Mouse (Mus musculus) CH12.LX (cell line): ENCODE measurements around the gene Bok. TPM values are rescaled to one million over a fixed set of nuclear protein-coding genes. Genes with fewer than 3 reads are reported as not detected.

Experiments used
- DNase-seq: peaks from one replicate; pipeline ENCODE4 v3.0.0-alpha.2; 2013; ENCODE audit errors: extremely low read depth
- H3K27ac ChIP-seq: 2 replicates; pipeline ENCODE4 v1.5.1; 2012; ENCODE audit warnings: low read depth, mild to moderate bottlenecking, control low read depth, moderate library complexity; ENCODE audit not compliant: insufficient read depth
- H3K27me3 ChIP-seq: replicated peaks from 2 replicates; pipeline ENCODE3; 2012; ENCODE audit warnings: inconsistent platforms
- H3K36me3 ChIP-seq, 2 experiments: replicated peaks in 1 of 2; 2 replicates each; pipeline versions ENCODE3 to v1.6.1; 2012; ENCODE audit warnings: inconsistent platforms in 1 of 2, low read length in 1 of 2, mild to moderate bottlenecking in 1 of 2, mixed read lengths in 1 of 2, moderate library complexity in 1 of 2; ENCODE audit not compliant: control insufficient read depth in 1 of 2, insufficient read depth in 1 of 2
- H3K4me1 ChIP-seq, 2 experiments: 2 replicates each; pipeline ENCODE4 v1.6.1; 2012; ENCODE audit warnings: inconsistent platforms in 1 of 2, moderate library complexity in 1 of 2; ENCODE audit not compliant: insufficient read depth in 2 of 2, control insufficient read depth in 1 of 2
- H3K4me2 ChIP-seq: 2 replicates; pipeline ENCODE4 v1.6.1; 2012; ENCODE audit warnings: low read depth, mild to moderate bottlenecking, control low read depth; ENCODE audit not compliant: poor library complexity, insufficient read depth, severe bottlenecking
- H3K4me3 ChIP-seq, 3 experiments: fragments of 150-350 bp in 1 of 3; sonication (generic) in 1 of 3; replicated peaks in 1 of 3; 2 replicates each; pipeline versions ENCODE3 to v1.5.1; 2011 to 2012; ENCODE audit warnings: low read depth in 2 of 3, low read length in 2 of 3, mild to moderate bottlenecking in 2 of 3, moderate library complexity in 2 of 3, control low read depth in 1 of 3, improper control_type of control experiment in 1 of 3, inconsistent platforms in 1 of 3, mixed read lengths in 1 of 3; ENCODE audit not compliant: poor library complexity in 1 of 3
- H3K79me2 ChIP-seq: replicated peaks from 2 replicates; pipeline ENCODE4 v1.6.1; 2012; ENCODE audit warnings: mild to moderate bottlenecking, moderate library complexity; ENCODE audit not compliant: control insufficient read depth, poor library complexity, insufficient read depth, severe bottlenecking; ENCODE audit errors: extremely low read depth
- H3K9ac ChIP-seq: 2 replicates; pipeline ENCODE4 v1.6.1; 2012; ENCODE audit warnings: low read depth, mild to moderate bottlenecking, control low read depth, moderate library complexity; ENCODE audit not compliant: insufficient read depth
- H3K9me3 ChIP-seq: replicated peaks from 2 replicates; pipeline ENCODE3; 2012; ENCODE audit warnings: low read length, inconsistent platforms, mixed read lengths
- BHLHE40 ChIP-seq: IDR thresholded peaks from 2 replicates; pipeline ENCODE4 v1.6.1; 2011; ENCODE audit warnings: mild to moderate bottlenecking, low read depth, low read length, improper control_type of control experiment
- CHD1 ChIP-seq: IDR thresholded peaks from 2 replicates; pipeline ENCODE4 v1.6.1; 2012; ENCODE audit warnings: low read depth, low read length, improper control_type of control experiment, inconsistent platforms
- CTCF ChIP-seq, 2 experiments: IDR thresholded peaks in 1 of 2; conservative IDR thresholded peaks in 1 of 2; 2 replicates each; pipeline ENCODE4 v1.5.1; 2011 to 2012; ENCODE audit warnings: low read depth in 2 of 2, low read length in 2 of 2, improper control_type of control experiment in 1 of 2, inconsistent platforms in 1 of 2, mild to moderate bottlenecking in 1 of 2, moderate library complexity in 1 of 2
- EP300 ChIP-seq: IDR thresholded peaks from 2 replicates; pipeline ENCODE4 v1.6.1; 2011; ENCODE audit warnings: low read length, improper control_type of control experiment
- HCFC1 ChIP-seq: IDR thresholded peaks from 2 replicates; pipeline ENCODE4 v1.6.1; 2012; ENCODE audit warnings: low read depth, mild to moderate bottlenecking, inconsistent platforms, low read length, improper control_type of control experiment
- JUND ChIP-seq: conservative IDR thresholded peaks from 2 replicates; pipeline ENCODE4 v1.6.1; 2011; ENCODE audit warnings: low read depth, low read length, improper control_type of control experiment
- KAT2A ChIP-seq: IDR thresholded peaks from 2 replicates; pipeline ENCODE4 v1.6.1; 2012; ENCODE audit warnings: low read length, improper control_type of control experiment, inconsistent platforms; ENCODE audit not compliant: insufficient replicate concordance
- MAFK ChIP-seq: IDR thresholded peaks from 2 replicates; pipeline ENCODE4 v1.6.1; 2011; ENCODE audit warnings: low read length, improper control_type of control experiment; ENCODE audit not compliant: insufficient replicate concordance
- MAX ChIP-seq: IDR thresholded peaks from 2 replicates; pipeline ENCODE4 v1.6.1; 2011; ENCODE audit warnings: low read length, improper control_type of control experiment
- MAZ ChIP-seq: IDR thresholded peaks from 2 replicates; pipeline ENCODE4 v1.6.1; 2012; ENCODE audit warnings: low read depth, mild to moderate bottlenecking, inconsistent platforms, low read length, improper control_type of control experiment, moderate library complexity
- MEF2A ChIP-seq: IDR thresholded peaks from 2 replicates; pipeline ENCODE4 v1.6.1; 2014; ENCODE audit warnings: low read depth, mild to moderate bottlenecking, inconsistent platforms, low read length, improper control_type of control experiment, borderline replicate concordance
- MXI1 ChIP-seq: IDR thresholded peaks from 2 replicates; pipeline ENCODE4 v1.6.1; 2011; ENCODE audit warnings: mild to moderate bottlenecking, low read depth, low read length, improper control_type of control experiment
- MYC ChIP-seq: IDR thresholded peaks from 2 replicates; pipeline ENCODE4 v1.6.1; 2011; ENCODE audit warnings: low read depth, mild to moderate bottlenecking, improper control_type of control experiment, low read length
- NELFE ChIP-seq: IDR thresholded peaks from 2 replicates; pipeline ENCODE4 v1.6.1; 2011; ENCODE audit warnings: low read depth, low read length, improper control_type of control experiment
- NRF1 ChIP-seq: IDR thresholded peaks from 2 replicates; pipeline ENCODE4 v1.6.1; 2014; ENCODE audit warnings: low read depth, mild to moderate bottlenecking, inconsistent platforms, low read length, improper control_type of control experiment, moderate library complexity
- POLR2A ChIP-seq: IDR thresholded peaks from 2 replicates; pipeline ENCODE4 v1.6.1; 2011; ENCODE audit warnings: low read depth, mild to moderate bottlenecking, improper control_type of control experiment, low read length
- RCOR1 ChIP-seq: conservative IDR thresholded peaks from 2 replicates; pipeline ENCODE4 v1.6.1; 2012; ENCODE audit warnings: low read depth, mild to moderate bottlenecking, inconsistent platforms, low read length, improper control_type of control experiment
- SIN3A ChIP-seq: IDR thresholded peaks from 2 replicates; pipeline ENCODE4 v1.6.1; 2012; ENCODE audit warnings: low read length, improper control_type of control experiment, inconsistent platforms
- TBP ChIP-seq: conservative IDR thresholded peaks from 2 replicates; pipeline ENCODE4 v1.6.1; 2011; ENCODE audit warnings: low read depth, low read length, improper control_type of control experiment
- UBTF ChIP-seq: IDR thresholded peaks from 2 replicates; pipeline ENCODE4 v1.6.1; 2012; ENCODE audit warnings: low read depth, mild to moderate bottlenecking, inconsistent platforms, low read length, improper control_type of control experiment, moderate library complexity
- ZC3H11A ChIP-seq: IDR thresholded peaks from 2 replicates; pipeline ENCODE4 v1.6.1; 2012; ENCODE audit warnings: low read depth, mild to moderate bottlenecking, inconsistent platforms, low read length, improper control_type of control experiment
- ZNF384 ChIP-seq: IDR thresholded peaks from 2 replicates; pipeline ENCODE4 v1.6.1; 2012; ENCODE audit warnings: low read depth, low read length, improper control_type of control experiment, inconsistent platforms
- dilution Hi-C: fragments of 300-500 bp; cut with MboI; formaldehyde crosslinking; loops from 2 replicates; pipeline ENCODE4 v1.14.3; 2020; ENCODE audit warnings: low sequenced_read_pairs; ENCODE audit not compliant: extremely low pct_unique_long_range_greater_than_20kb, extremely low pct_ligation_motif_present
- in situ Hi-C: fragments of 300-500 bp; cut with MboI; formaldehyde crosslinking; loops from 3 replicates; pipeline ENCODE4 v1.14.3; 2019; ENCODE audit warnings: low sequenced_read_pairs, low pct_ligation_motif_present, low pct_unique_long_range_greater_than_20kb, mixed read lengths
- polyA plus RNA-seq: library from polyadenylated mRNA; unstranded; fragments of >175 nt; gene quantifications from 2 replicates; pipeline ENCODE4 v1.2.1, GENCODE M21; 2012; ENCODE audit warnings: low read depth; ENCODE audit not compliant: insufficient read length
- total RNA-seq, 2 experiments: library from RNA; depleted of rRNA; stranded (reverse); fragments of 300-350 nt in 1 of 2; fragments of >200 nt in 1 of 2; gene quantifications; 2 replicates each; pipeline ENCODE4 v1.2.3; 2012 to 2014

Gene Bok
- total and polyA plus RNA-seq, 3 experiments, result 0.08 TPM; not detected in 2

DNA sequence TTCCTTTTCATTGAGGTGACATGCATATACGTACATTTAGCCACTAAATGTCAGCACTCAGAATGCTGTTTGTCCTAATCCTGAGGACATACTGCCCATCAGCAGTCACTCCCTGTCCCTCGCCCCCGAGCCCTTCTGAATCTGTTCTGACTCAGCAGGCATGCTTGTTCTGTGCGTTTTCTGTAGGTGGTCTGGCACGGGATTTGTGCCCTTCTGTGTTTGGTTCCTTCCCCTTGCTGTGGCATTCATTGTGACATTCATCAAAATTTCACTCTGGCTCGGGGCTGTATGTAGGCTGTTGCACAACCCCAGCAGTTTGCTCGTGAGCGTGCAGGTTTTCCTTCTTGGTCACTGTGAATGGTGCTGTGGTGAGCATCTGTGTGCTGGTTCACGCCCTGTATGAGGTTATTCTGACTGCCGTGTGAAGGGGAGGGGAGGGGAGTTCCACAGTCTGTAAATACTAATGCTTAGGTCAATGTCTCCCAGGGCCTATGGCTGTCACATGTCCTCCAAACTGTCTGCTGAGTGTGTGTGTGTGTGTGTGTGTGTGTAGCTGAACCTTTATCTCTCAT is 6.4 kb downstream of the Bok start:
- no peak overlapping the region for H3K9ac ChIP-seq
- peaks cover 2% of the 10 kb centered on the region for H3K27me3 ChIP-seq
- peaks cover 0 to 5% of the 10 kb centered on the region in 2 experiments; a peak in 1 of 4 replicates for H3K4me1 ChIP-seq
- in situ Hi-C loops, result no loop called here
- TF ChIP-seq SIN3A, result no peak
- TF ChIP-seq MAFK, result no peak
- TF ChIP-seq MXI1, result no peak
- no peak for TF ChIP-seq MAX
- TF ChIP-seq BHLHE40, result no peak
- no peak for TF ChIP-seq CTCF (conservative IDR thresholded peaks at IDR 0.05 in 1 of 2, IDR thresholded peaks at IDR 0.05 in 1 of 2; ENCODE audit: low read depth in 2 of 2, low read length in 2 of 2)
- no peaks in the 10 kb centered on the region for H3K9me3 ChIP-seq
- dilution Hi-C loops, result no loop called here
- no peak overlapping the region for H3K4me2 ChIP-seq
- no peak overlapping the region for H3K4me3 ChIP-seq
- H3K27ac ChIP-seq, result no peak overlapping the region
- DNase-seq, result no peak
- H3K79me2 ChIP-seq, result no peaks in the 10 kb centered on the region
- peaks cover 0 to 2% of the 10 kb centered on the region in 2 experiments for H3K36me3 ChIP-seq

DNA sequence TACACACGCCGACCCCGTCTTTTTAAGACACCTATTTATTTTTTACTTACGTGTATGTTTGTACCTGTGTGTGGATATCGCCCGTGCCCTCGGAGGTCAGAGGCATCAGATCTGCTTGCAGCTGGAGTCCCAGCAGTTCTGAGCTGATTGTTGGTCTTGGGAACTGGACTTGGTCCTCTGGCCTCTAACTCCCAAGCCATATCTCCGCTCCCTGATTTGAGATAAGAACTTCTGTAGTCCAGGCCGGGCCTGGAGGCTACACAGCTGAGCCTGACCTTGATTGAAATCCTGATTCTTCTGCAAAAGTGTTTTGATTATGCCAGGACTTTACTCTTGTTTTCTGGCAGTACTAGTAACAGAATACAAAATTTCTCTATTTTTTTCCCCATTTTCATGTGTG is 7.3 kb downstream of the Bok start:
- Histone ChIP-seq H3K4me2 (no peak overlapping the region), H3K27me3 (no peaks in the 10 kb centered on the region), H3K4me3 (no peak overlapping the region), H3K79me2 (no peaks in the 10 kb centered on the region), H3K36me3 (peaks cover 0 to 2% of the 10 kb centered on the region in 2 experiments), H3K9me3 (no peaks in the 10 kb centered on the region), H3K27ac (no peak overlapping the region), H3K4me1 (peaks cover 0 to 8% of the 10 kb centered on the region in 2 experiments; a peak in 2 of 4 replicates), H3K9ac (no peak overlapping the region)
- no peak for DNase-seq
- in situ Hi-C loops, result no loop called here
- dilution Hi-C loops, result no loop called here
- TF ChIP-seq JUND, result no peak
- no peak for TF ChIP-seq RCOR1
- TF ChIP-seq HCFC1, result no peak
- TF ChIP-seq CTCF (conservative IDR thresholded peaks at IDR 0.05 in 1 of 2, IDR thresholded peaks at IDR 0.05 in 1 of 2; ENCODE audit: low read depth in 2 of 2, low read length in 2 of 2), result no peak
- TF ChIP-seq MAZ, result no peak
- no peak for TF ChIP-seq TBP

DNA sequence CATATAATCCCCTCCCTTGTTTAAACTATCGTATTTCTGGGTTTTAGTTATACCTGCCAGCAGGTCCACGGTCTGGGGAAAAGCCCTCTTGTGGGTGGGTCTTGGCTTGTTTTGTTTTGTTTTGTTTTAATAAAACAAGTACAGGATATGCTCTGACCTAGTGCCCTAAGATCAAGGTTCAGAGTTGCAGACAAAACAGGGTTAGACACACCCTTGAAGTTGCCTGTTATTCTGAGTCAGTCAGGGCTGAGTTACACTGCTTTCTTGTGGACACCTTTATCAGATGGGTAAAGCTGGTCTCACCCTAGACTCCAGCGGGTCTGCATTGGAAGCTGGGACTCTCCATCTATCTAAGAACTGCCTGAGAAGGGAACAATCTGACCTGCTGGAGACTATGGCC is 8.0 kb downstream of the Bok start:
- Histone ChIP-seq H3K9ac (no peak overlapping the region), H3K4me3 (no peak overlapping the region), H3K4me1 (peaks cover 0 to 12% of the 10 kb centered on the region in 2 experiments; a peak in 2 of 4 replicates), H3K27ac (no peak overlapping the region), H3K36me3 (peaks cover 0 to 2% of the 10 kb centered on the region in 2 experiments), H3K27me3 (no peaks in the 10 kb centered on the region), H3K9me3 (no peaks in the 10 kb centered on the region), H3K4me2 (no peak overlapping the region), H3K79me2 (no peaks in the 10 kb centered on the region)
- TF ChIP-seq CTCF (conservative IDR thresholded peaks at IDR 0.05 in 1 of 2, IDR thresholded peaks at IDR 0.05 in 1 of 2; ENCODE audit: low read depth in 2 of 2, low read length in 2 of 2), result no peak
- no peak for TF ChIP-seq HCFC1
- TF ChIP-seq UBTF, result no peak
- no peak for TF ChIP-seq NRF1
- no peak for TF ChIP-seq BHLHE40
- TF ChIP-seq CHD1, result no peak
- no peak for TF ChIP-seq KAT2A
- no peak for TF ChIP-seq MYC
- TF ChIP-seq POLR2A, result no peak
- TF ChIP-seq ZC3H11A, result no peak
- no peak for TF ChIP-seq MEF2A
- no peak for TF ChIP-seq ZNF384
- no peak for TF ChIP-seq NELFE
- no peak for TF ChIP-seq EP300
- dilution Hi-C loops (no loop called here), in situ Hi-C loops (no loop called here)
- no peak for DNase-seq
